Mouse (Mus musculus): ENCODE results near the gene Slc16a3. TPM values are rescaled to one million over a fixed set of nuclear protein-coding genes. Genes with fewer than 3 reads are reported as not detected.

The Slc16a3 gene
- polyA plus RNA-seq, 1 experiment from 2014 or later: 8.4 TPM

DNA sequence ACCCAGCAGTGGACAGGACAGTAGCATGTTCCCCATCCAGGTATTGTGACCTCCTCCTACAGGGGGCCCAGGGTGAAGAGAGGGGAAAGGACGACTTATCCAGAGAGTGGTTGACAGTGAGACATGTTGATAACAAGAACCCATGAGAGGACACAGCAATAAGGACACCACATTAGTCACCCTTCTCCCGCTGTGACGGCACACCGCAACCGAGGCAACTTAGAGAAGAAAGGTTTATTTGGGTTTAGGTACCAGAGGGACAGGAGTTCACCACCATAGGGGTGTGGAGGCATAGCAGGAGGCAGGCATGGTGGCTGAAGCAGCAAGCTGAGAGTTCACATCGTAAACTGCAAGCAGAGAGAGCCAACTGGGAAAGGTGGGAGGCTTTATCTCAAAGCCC lies 57.9 kb downstream of the Slc16a3 start:
- H3K36me3 ChIP-seq (replicated peaks): no peaks in the 10 kb centered on the region
- no peak for ATAC-seq (replicated peaks)
- no peaks in the 10 kb centered on the region for H3K4me1 ChIP-seq
- H3K9ac ChIP-seq: no peak overlapping the region
- H3K4me2 ChIP-seq: no peak overlapping the region
- H3K9me3 ChIP-seq: no peaks in the 10 kb centered on the region
- WGBS: 78% methylated on average over 6 of the region's 6 CpGs
- no peak overlapping the region for H3K4me3 ChIP-seq
- H3K27ac ChIP-seq: no peak overlapping the region
- H3K27me3 ChIP-seq (replicated peaks): no peaks in the 10 kb centered on the region

GRCm38 (mm10) chr11:121010044-121010755 lies 61.9 kb downstream of the Slc16a3 start:
- Histone ChIP-seq H3K4me1 (no peaks in the 10 kb centered on the region), H3K27ac (no peak overlapping the region), H3K27me3 (replicated peaks) (no peaks in the 10 kb centered on the region), H3K4me2 (no peak overlapping the region), H3K9ac (no peak overlapping the region), H3K9me3 (no peaks in the 10 kb centered on the region), H3K36me3 (replicated peaks) (no peaks in the 10 kb centered on the region), H3K4me3 (no peak overlapping the region)
- WGBS: 94% methylated on average over 3 of the region's 3 CpGs
- no peak for ATAC-seq (replicated peaks)

Other genes with a start within 250 kb of the Slc16a3 start
- 95.6 and 99.7 TPM in 2 replicates for gene Cenpx, start 234.7 kb upstream of the Slc16a3 start, polyA plus RNA-seq (2015; fragmentation: Nextera tagmentation; extraction: Ambion mirVana)
- gene Lrrc45, start 234.6 kb upstream of the Slc16a3 start, polyA plus RNA-seq (2015; fragmentation: Nextera tagmentation; extraction: Ambion mirVana): 82.6 and 89.9 TPM in 2 replicates
- 560 and 572 TPM in 2 replicates for gene Rac3, start 227.0 kb upstream of the Slc16a3 start, polyA plus RNA-seq (2015; fragmentation: Nextera tagmentation; extraction: Ambion mirVana)
- 6.8 and 7.9 TPM in 2 replicates for gene Dcxr, start 221.2 kb upstream of the Slc16a3 start, polyA plus RNA-seq (2015; fragmentation: Nextera tagmentation; extraction: Ambion mirVana)
- 1.2 and 2.2 TPM in 2 replicates for gene Cbr2, start 216.4 kb upstream of the Slc16a3 start, polyA plus RNA-seq (2015; fragmentation: Nextera tagmentation; extraction: Ambion mirVana)
- 1.7 and 2.9 TPM in 2 replicates for gene Hmga1b, start 185.7 kb upstream of the Slc16a3 start, polyA plus RNA-seq (2015; fragmentation: Nextera tagmentation; extraction: Ambion mirVana)
- 137 and 138 TPM in 2 replicates for gene Rfng, start 164.3 kb upstream of the Slc16a3 start, polyA plus RNA-seq (2015; fragmentation: Nextera tagmentation; extraction: Ambion mirVana)
- 296 and 300 TPM in 2 replicates for gene Gps1, start 164.2 kb upstream of the Slc16a3 start, polyA plus RNA-seq (2015; fragmentation: Nextera tagmentation; extraction: Ambion mirVana)
- gene Dus1l, start 152.1 kb upstream of the Slc16a3 start, polyA plus RNA-seq (2015; fragmentation: Nextera tagmentation; extraction: Ambion mirVana): 48.2 and 48.5 TPM in 2 replicates
- 102 and 107 TPM in 2 replicates for gene Fasn, start 123.9 kb upstream of the Slc16a3 start, polyA plus RNA-seq (2015; fragmentation: Nextera tagmentation; extraction: Ambion mirVana)
- gene Ccdc57, start 15.6 kb upstream of the Slc16a3 start, polyA plus RNA-seq (2015; fragmentation: Nextera tagmentation; extraction: Ambion mirVana): 7.4 and 8.2 TPM in 2 replicates
- 173 and 176 TPM in 2 replicates for gene Csnk1d, start 42.9 kb downstream of the Slc16a3 start, polyA plus RNA-seq (2015; fragmentation: Nextera tagmentation; extraction: Ambion mirVana)
- gene Cd7, start 90.9 kb downstream of the Slc16a3 start, polyA plus RNA-seq (2015; fragmentation: Nextera tagmentation; extraction: Ambion mirVana): not detected in 2 replicates
- gene Sectm1b, start 115.1 kb downstream of the Slc16a3 start, polyA plus RNA-seq (2015; fragmentation: Nextera tagmentation; extraction: Ambion mirVana): not detected in 2 replicates
- not detected in 2 replicates for gene Sectm1a, start 132.7 kb downstream of the Slc16a3 start, polyA plus RNA-seq (2015; fragmentation: Nextera tagmentation; extraction: Ambion mirVana)
- not detected in 2 replicates for gene Tex19.2, start 170.2 kb downstream of the Slc16a3 start, polyA plus RNA-seq (2015; fragmentation: Nextera tagmentation; extraction: Ambion mirVana)
- not detected in 2 replicates for gene Tex19.1, start 197.7 kb downstream of the Slc16a3 start, polyA plus RNA-seq (2015; fragmentation: Nextera tagmentation; extraction: Ambion mirVana)
- gene Uts2r, start 211.8 kb downstream of the Slc16a3 start, polyA plus RNA-seq (2015; fragmentation: Nextera tagmentation; extraction: Ambion mirVana): 0.76 and 1.0 TPM in 2 replicates

Data from midbrain, embryonic 15.5 days (tissue).